Mouse (Mus musculus) heart, embryonic 10.5 days (tissue): ENCODE data around the gene Phgdh. TPM values are rescaled to one million over a fixed set of nuclear protein-coding genes. Genes with fewer than 3 reads are reported as not detected.
A peak's percentile ranks its signal among the peaks of the same experiment; 100 is the strongest.
"Not testable (repeated sequence)": the region's sequence is repeated elsewhere in the genome, so short reads cannot be mapped to it uniquely, and the experiment has no call there.

Experiments used
- DNase-seq: peaks from one replicate; pipeline ENCODE4 v3.0.0-alpha.2; 2017; ENCODE audit warnings: low spot score
- H3K27ac ChIP-seq: fragments of 300-500 bp; sonication (generic); 2 replicates; pipeline ENCODE4 v1.5.1; 2016; ENCODE audit warnings: mild to moderate bottlenecking
- H3K27me3 ChIP-seq: fragments of 300-500 bp; sonication (generic); 2 replicates; pipeline ENCODE4 v1.6.1; 2016; ENCODE audit warnings: mild to moderate bottlenecking; ENCODE audit not compliant: poor library complexity, insufficient read depth, severe bottlenecking
- H3K36me3 ChIP-seq: fragments of 300-500 bp; sonication (generic); 2 replicates; pipeline ENCODE4 v1.6.1; 2016; ENCODE audit warnings: mild to moderate bottlenecking, moderate library complexity
- H3K4me1 ChIP-seq: fragments of 300-500 bp; sonication (generic); 2 replicates; pipeline ENCODE4 v1.6.1; 2016; ENCODE audit warnings: mild to moderate bottlenecking
- H3K4me3 ChIP-seq: fragments of 300-500 bp; sonication (generic); 2 replicates; pipeline ENCODE4 v1.5.1; 2016; ENCODE audit warnings: mild to moderate bottlenecking, moderate library complexity
- H3K9me3 ChIP-seq: fragments of 300-500 bp; sonication (generic); 2 replicates; pipeline ENCODE4 v1.6.1; 2016; ENCODE audit warnings: mild to moderate bottlenecking, moderate library complexity
- WGBS: fragments of 180-500 bp; shearing (Covaris S2); methylation state at CpG from one replicate; pipeline ENCODE4 v1.1.7; 2016; 5-methylcytosine and 5-hydroxymethylcytosine counted together
- polyA plus RNA-seq: library from polyadenylated mRNA; unstranded; fragments of >200 nt; fragmentation: Nextera tagmentation; extraction: Ambion mirVana; gene quantifications from 2 replicates; pipeline ENCODE4 v1.2.1, GENCODE M21; 2016

The Phgdh gene
- polyA plus RNA-seq: 157 and 310 TPM in 2 replicates

- Histone ChIP-seq H3K27ac (peak within 1 kb of the TSS; percentile 86), H3K4me1 (peaks cover 36% of the 10 kb centered on the region), H3K4me3 (peak within 1 kb of the TSS; percentile 76)
- not testable (repeated sequence) for H3K36me3 ChIP-seq, H3K27me3 ChIP-seq, H3K9me3 ChIP-seq
- under 1% methylated on average over 10 of the region's 10 CpGs for WGBS
- DNase-seq: peak; percentile 92
These were observed at the start of gene Phgdh for GRCm38 (mm10) chr3:98339706-98340109. Gene Phgdh (minus strand): TSS chr3:98339990.

- peak; percentile 27 for DNase-seq
- H3K27me3 ChIP-seq: no peaks in the 10 kb centered on the region
- peaks cover 34% of the 10 kb centered on the region for H3K4me1 ChIP-seq
- no peaks in the 10 kb centered on the region for H3K36me3 ChIP-seq
- H3K4me3 ChIP-seq: no peak overlapping the region
- no peak overlapping the region for H3K27ac ChIP-seq
- H3K9me3 ChIP-seq: no peaks in the 10 kb centered on the region
- 51% methylated on average over 3 of the region's 3 CpGs for WGBS
These were observed 49.5 kb upstream of the Phgdh start for GRCm38 (mm10) chr3:98389305-98389704.

GRCm38 (mm10) chr3:98387756-98388155 lies 48.0 kb upstream of the Phgdh start:
- 79% methylated on average over 7 of the region's 7 CpGs for WGBS
- no peak overlapping the region; the same call in 1 of the 2 replicates for H3K27ac ChIP-seq
- no peaks in the 10 kb centered on the region for H3K9me3 ChIP-seq
- DNase-seq: peak; percentile 46
- H3K4me1 ChIP-seq: peaks cover 50% of the 10 kb centered on the region
- no peaks in the 10 kb centered on the region for H3K36me3 ChIP-seq
- no peak overlapping the region for H3K4me3 ChIP-seq
- H3K27me3 ChIP-seq: no peaks in the 10 kb centered on the region

GRCm38 (mm10) chr3:98387086-98387485 lies 47.3 kb upstream of the Phgdh start:
- H3K4me1 ChIP-seq: peaks cover 50% of the 10 kb centered on the region
- WGBS: 75% methylated on average over 4 of the region's 4 CpGs
- H3K36me3 ChIP-seq: no peaks in the 10 kb centered on the region

GRCm38 (mm10) chr3:98383024-98383790 lies 43.4 kb upstream of the Phgdh start:
- no peak for DNase-seq
- no peaks in the 10 kb centered on the region for H3K27me3 ChIP-seq
- no peaks in the 10 kb centered on the region for H3K36me3 ChIP-seq
- H3K27ac ChIP-seq: peak overlapping the region; percentile 91
- 10% methylated on average over 21 of the region's 21 CpGs for WGBS
- H3K4me3 ChIP-seq: peak overlapping the region; percentile 85
- H3K4me1 ChIP-seq: peaks cover 43% of the 10 kb centered on the region
- H3K9me3 ChIP-seq: no peaks in the 10 kb centered on the region

More at GRCm38 (mm10) chr3:98387086-98387485, 47.3 kb upstream of the Phgdh start:
- no peaks in the 10 kb centered on the region for H3K9me3 ChIP-seq
- no peak overlapping the region for H3K4me3 ChIP-seq
- H3K27me3 ChIP-seq: no peaks in the 10 kb centered on the region
- no peak for DNase-seq
- H3K27ac ChIP-seq: no peak overlapping the region

- Histone ChIP-seq H3K27ac (peak within 1 kb of the TSS; percentile 91), H3K4me1 (peaks cover 35% of the 10 kb centered on the region), H3K9me3 (no peaks in the 10 kb centered on the region), H3K36me3 (no peaks in the 10 kb centered on the region), H3K4me3 (peak within 1 kb of the TSS; percentile 85), H3K27me3 (no peaks in the 10 kb centered on the region)
- peak; percentile 90 for DNase-seq
- WGBS: under 1% methylated on average over 42 of the region's 42 CpGs
These were observed 42.6 kb upstream of the Phgdh start, which contains the start of gene Zfp697 for GRCm38 (mm10) chr3:98382246-98382939. Gene Zfp697 (plus strand): TSS chr3:98382461.

GRCm38 (mm10) chr3:98381677-98382245 lies 42.0 kb upstream of the Phgdh start:
- no peaks in the 10 kb centered on the region for H3K9me3 ChIP-seq
- no peaks in the 10 kb centered on the region for H3K36me3 ChIP-seq
- H3K4me3 ChIP-seq: peak overlapping the region; percentile 85
- DNase-seq: no peak
- peak overlapping the region; percentile 91 for H3K27ac ChIP-seq
- peaks cover 31% of the 10 kb centered on the region for H3K4me1 ChIP-seq
- 7% methylated on average over 17 of the region's 17 CpGs for WGBS
- H3K27me3 ChIP-seq: no peaks in the 10 kb centered on the region

- 28% methylated on average over 7 of the region's 7 CpGs for WGBS
- Histone ChIP-seq H3K27ac (no peak overlapping the region), H3K27me3 (no peaks in the 10 kb centered on the region), H3K9me3 (no peaks in the 10 kb centered on the region), H3K36me3 (no peaks in the 10 kb centered on the region), H3K4me3 (no peak overlapping the region), H3K4me1 (peaks cover 31% of the 10 kb centered on the region)
- DNase-seq: no peak
These were observed 39.4 kb upstream of the Phgdh start for GRCm38 (mm10) chr3:98379236-98379635.

GRCm38 (mm10) chr3:98378267-98378666 lies 38.5 kb upstream of the Phgdh start:
- WGBS: 84% methylated on average over 4 of the region's 4 CpGs
- H3K27me3 ChIP-seq: no peaks in the 10 kb centered on the region
- no peaks in the 10 kb centered on the region for H3K9me3 ChIP-seq
- no peak overlapping the region for H3K4me3 ChIP-seq
- peaks cover 26% of the 10 kb centered on the region for H3K4me1 ChIP-seq
- no peak for DNase-seq
- no peak overlapping the region for H3K27ac ChIP-seq
- H3K36me3 ChIP-seq: no peaks in the 10 kb centered on the region

- Histone ChIP-seq H3K4me1 (peaks cover 20% of the 10 kb centered on the region; the same call in 1 of the 2 replicates), H3K36me3 (no peaks in the 10 kb centered on the region), H3K27ac (0 out of 2 replicates have a peak overlapping the region, but pooled peaks have one; percentile 3), H3K9me3 (no peaks in the 10 kb centered on the region), H3K27me3 (no peaks in the 10 kb centered on the region), H3K4me3 (no peak overlapping the region)
- DNase-seq: peak; percentile 63
- WGBS: 79% methylated on average over 5 of the region's 5 CpGs
These were observed 35.2 kb upstream of the Phgdh start for GRCm38 (mm10) chr3:98374980-98375379.

GRCm38 (mm10) chr3:98374062-98374719 lies 34.4 kb upstream of the Phgdh start:
- WGBS: 33% methylated on average over 3 of the region's 3 CpGs
- peak; percentile 67 for DNase-seq
- H3K4me1 ChIP-seq: peaks cover 19% of the 10 kb centered on the region; the same call in 1 of the 2 replicates
- no peak overlapping the region for H3K4me3 ChIP-seq
- H3K9me3 ChIP-seq: no peaks in the 10 kb centered on the region
- peak overlapping the region; percentile 37 for H3K27ac ChIP-seq
- H3K36me3 ChIP-seq: no peaks in the 10 kb centered on the region
- no peaks in the 10 kb centered on the region for H3K27me3 ChIP-seq

GRCm38 (mm10) chr3:98368776-98369175 lies 29.0 kb upstream of the Phgdh start:
- no peaks in the 10 kb centered on the region for H3K27me3 ChIP-seq
- WGBS: 98% methylated on average over 2 of the region's 2 CpGs
- no peak overlapping the region for H3K4me3 ChIP-seq
- no peaks in the 10 kb centered on the region for H3K4me1 ChIP-seq
- H3K9me3 ChIP-seq: no peaks in the 10 kb centered on the region
- DNase-seq: no peak
- no peak overlapping the region for H3K27ac ChIP-seq
- no peaks in the 10 kb centered on the region for H3K36me3 ChIP-seq
